ENCODE assay signal across 7 mouse cellular contexts in genomic region chr9:57074822-57075603, GRCm38 (mm10). TPM values are rescaled to one million over a fixed set of nuclear protein-coding genes. Genes with fewer than 3 reads are reported as not detected.
DNase-seq lines count a peak whose midpoint lies in the region; ATAC-seq and TF ChIP-seq lines count a peak whose summit lies in the region.

No protein-coding gene starts in this region.

- WGBS in hindbrain, embryonic 14.5 days = 6% methylated on average over 17 of the region's 17 CpGs
- WGBS in small intestine, adult 2 months = 5% methylated on average over 17 of the region's 17 CpGs

- DNase-seq in ZHBTc4 (ENCODE audit: low read depth, low spot score) = peak; percentile 92
- DNase-seq in cerebellum, adult 9-11 months = peak; percentile 84
- peak; percentile 47 to 72 for DNase-seq in frontal cortex, adult 2 months (ENCODE audit: extremely low spot score in 1 of 2, low spot score in 1 of 2)
- DNase-seq in hindbrain, embryonic 14.5 days (ENCODE audit: low spot score) = peak; percentile 58
- DNase-seq in left cerebral cortex, adult 2 months (ENCODE audit: extremely low spot score in 1 of 2, low spot score in 2 of 2) = peak; percentile 57 to 59
- DNase-seq in mesoderm, embryonic 11.5 days (ENCODE audit: low read depth, low spot score) = peak; percentile 74

- H3K27me3 ChIP-seq in hindbrain, embryonic 14.5 days (ENCODE audit: control insufficient read depth, insufficient read depth, low read length) = no peaks in the 10 kb centered on the region
- H3K27me3 ChIP-seq in small intestine, adult 2 months (ENCODE audit: control insufficient read depth, insufficient read depth, low read length) = no peaks in the 10 kb centered on the region

- ATAC-seq in hindbrain, embryonic 14.5 days (ENCODE audit: low FRiP score) = no peak

- no peak for TF ChIP-seq CTCF in left cerebral cortex, adult 2 months (IDR thresholded peaks at IDR 0.05)
- no peak for TF ChIP-seq CTCF in small intestine, adult 2 months (IDR thresholded peaks at IDR 0.05; ENCODE audit: extremely low read depth, insufficient read length, insufficient replicate concordance, low read depth, low read length)

- H3K4me2 ChIP-seq in hindbrain, embryonic 14.5 days (replicated peaks) = peak overlapping the region; percentile 87

- intact Hi-C loops in left cerebral cortex, adult 2 months (cut with DNase I) = loop anchor here (5.0 kb wide), 3 partner anchors 138 to 447 kb away; partner anchors contain the start of genes Cox5a and Imp3

- H3K36me3 ChIP-seq in hindbrain, embryonic 14.5 days (replicated peaks; ENCODE audit: control insufficient read depth, insufficient read depth) = no peaks in the 10 kb centered on the region
- H3K36me3 ChIP-seq in small intestine, adult 2 months (ENCODE audit: control insufficient read depth, insufficient read depth, low read length) = no peaks in the 10 kb centered on the region

- no peaks in the 10 kb centered on the region for H3K9me3 ChIP-seq in hindbrain, embryonic 14.5 days (ENCODE audit: control insufficient read depth, low read length)

- no peak for TF ChIP-seq POLR2A in small intestine, adult 2 months (IDR thresholded peaks at IDR 0.05; ENCODE audit: low read depth, low read length)

- peaks cover 33% of the 10 kb centered on the region for H3K4me1 ChIP-seq in hindbrain, embryonic 14.5 days (replicated peaks; ENCODE audit: control insufficient read depth, insufficient read depth, low read length)
- peaks cover 8% of the 10 kb centered on the region for H3K4me1 ChIP-seq in small intestine, adult 2 months (ENCODE audit: control insufficient read depth, insufficient read depth, insufficient read length, low read length)

- peak overlapping the region; percentile 83 for H3K27ac ChIP-seq in hindbrain, embryonic 14.5 days
- H3K27ac ChIP-seq in left cerebral cortex, adult 2 months = peak overlapping the region; percentile 85
- H3K27ac ChIP-seq in small intestine, adult 2 months (ENCODE audit: insufficient read depth, low read depth, low read length) = peak overlapping the region; percentile 88

- H3K4me3 ChIP-seq in hindbrain, embryonic 14.5 days (replicated peaks; ENCODE audit: low read length) = peak overlapping the region; percentile 68
- H3K4me3 ChIP-seq in left cerebral cortex, adult 2 months = peak overlapping the region; percentile 60
- peak overlapping the region; percentile 64 for H3K4me3 ChIP-seq in small intestine, adult 2 months (ENCODE audit: low read depth, low read length)

- peak overlapping the region; percentile 56 for H3K9ac ChIP-seq in hindbrain, embryonic 14.5 days

RNA-seq across cellular contexts. Expression of gene Sin3a, which starts 3.2 kb away (rescaled TPM):
- 27.4 and 29.9 TPM in 2 replicates for polyA plus RNA-seq in frontal cortex, adult 2 months (2012; rRNA removed)
- polyA plus RNA-seq in hindbrain, embryonic 14.5 days (2014; fragmentation: Nextera tagmentation; extraction: Ambion mirVana) = 28.2 and 29.7 TPM in 2 replicates
- 10 to 100 TPM; 38.8 to 47.5 TPM for total RNA-seq in left cerebral cortex, adult 2 months (2021)
- 24.1 and 44.1 TPM in 2 replicates for polyA plus RNA-seq in small intestine, adult 2 months (2012; rRNA removed)

RNA-seq across cellular contexts. Expression of gene Man2c1, which starts 55.5 kb away (rescaled TPM):
- polyA plus RNA-seq in frontal cortex, adult 2 months (2012; rRNA removed) = 241 and 243 TPM in 2 replicates
- 44.3 and 47.9 TPM in 2 replicates for polyA plus RNA-seq in hindbrain, embryonic 14.5 days (2014; fragmentation: Nextera tagmentation; extraction: Ambion mirVana)
- 100 to 1,000 TPM; 150 to 175 TPM for total RNA-seq in left cerebral cortex, adult 2 months (2021)
- 79.1 and 140 TPM in 2 replicates for polyA plus RNA-seq in small intestine, adult 2 months (2012; rRNA removed)
